Mouse (Mus musculus) cerebellum, adult 2 months (tissue): Measurements from ENCODE around the gene Stat4. TPM values are rescaled to one million over a fixed set of nuclear protein-coding genes. Genes with fewer than 3 reads are reported as not detected.

ENCODE experiments used
- DNase-seq, 2 experiments: peaks; one replicate each; pipeline ENCODE4 v3.0.0; 2021
- H3K27ac ChIP-seq: fragments of 200-500 bp; 2 replicates; pipeline ENCODE4 v1.5.1; 2012; ENCODE audit warnings: low read length, control low read depth, inconsistent platforms; ENCODE audit not compliant: insufficient read depth
- H3K27me3 ChIP-seq: fragments of 200-500 bp; 2 replicates; pipeline ENCODE4 v1.6.1; 2012; ENCODE audit warnings: inconsistent platforms, mild to moderate bottlenecking, low read length, moderate library complexity; ENCODE audit not compliant: control insufficient read depth, insufficient read depth
- H3K4me1 ChIP-seq: fragments of 200-500 bp; 2 replicates; pipeline ENCODE4 v1.6.1; 2011; ENCODE audit warnings: low read length; ENCODE audit not compliant: control insufficient read depth, insufficient read depth
- H3K4me3 ChIP-seq: fragments of 200-500 bp; replicated peaks from 2 replicates; pipeline ENCODE3; 2011; ENCODE audit warnings: mild to moderate bottlenecking, low read depth, low read length, control low read depth; ENCODE audit not compliant: insufficient read depth
- CTCF ChIP-seq: fragments of 200-500 bp; IDR thresholded peaks from 2 replicates; pipeline ENCODE4 v1.5.1; 2011; ENCODE audit warnings: low read depth, mild to moderate bottlenecking, control low read depth, low read length, moderate library complexity, borderline replicate concordance; ENCODE audit not compliant: insufficient read depth
- POLR2A ChIP-seq: fragments of 200-500 bp; IDR thresholded peaks from 2 replicates; pipeline ENCODE4 v1.6.1; 2011; ENCODE audit warnings: low read length, control low read depth, borderline replicate concordance; ENCODE audit not compliant: insufficient read depth
- WGBS: fragments of 180-500 bp; shearing (Covaris S2); methylation state at CpG from one replicate; pipeline ENCODE4 v1.1.7; 2018; 5-methylcytosine and 5-hydroxymethylcytosine counted together
- polyA plus RNA-seq: library from polyadenylated mRNA; depleted of rRNA; stranded (reverse); fragments of >200 nt; gene quantifications from 2 replicates; pipeline ENCODE4 v1.2.3, GENCODE M21; 2012

The Stat4 gene
- polyA plus RNA-seq, 1 experiment = 0.03 TPM

DNA sequence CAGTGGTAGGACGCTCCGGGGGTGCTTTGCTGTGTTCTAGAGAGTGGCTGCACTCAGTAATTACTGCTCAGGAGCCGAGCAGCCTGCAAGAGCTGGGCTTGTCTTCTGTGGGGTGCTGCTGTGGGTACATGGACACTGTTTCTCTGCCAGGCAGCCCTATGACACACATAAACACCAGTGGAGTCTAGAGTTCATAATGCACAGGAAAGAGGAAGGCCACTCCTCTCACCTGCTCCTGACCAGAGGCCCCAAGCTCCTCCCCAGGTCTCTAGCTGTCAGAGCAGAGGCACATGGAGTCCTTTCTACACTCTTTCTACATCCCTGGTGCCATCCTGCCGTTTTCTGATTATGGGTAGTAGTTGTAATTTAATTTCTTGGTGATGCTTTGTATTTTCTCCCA lies 155.2 kb downstream of the Stat4 start:
- no peak for DNase-seq
- no peak overlapping the region for H3K4me3 ChIP-seq
- H3K27me3 ChIP-seq = no peaks in the 10 kb centered on the region
- no peak for TF ChIP-seq POLR2A
- no peak for TF ChIP-seq CTCF
- WGBS = 84% methylated on average over 4 of the region's 4 CpGs
- H3K27ac ChIP-seq = no peak overlapping the region
- H3K4me1 ChIP-seq = no peaks in the 10 kb centered on the region

GRCm38 (mm10) chr1:52143191-52143590 lies 156.2 kb downstream of the Stat4 start:
- TF ChIP-seq POLR2A = no peak
- no peak for TF ChIP-seq CTCF
- H3K27ac ChIP-seq = no peak overlapping the region
- no peak overlapping the region for H3K4me3 ChIP-seq
- DNase-seq = no peak
- 90% methylated on average over 4 of the region's 4 CpGs for WGBS
- H3K27me3 ChIP-seq = no peaks in the 10 kb centered on the region
- no peaks in the 10 kb centered on the region for H3K4me1 ChIP-seq

- no peak overlapping the region for H3K27ac ChIP-seq
- H3K27me3 ChIP-seq = no peaks in the 10 kb centered on the region
- H3K4me3 ChIP-seq = no peak overlapping the region
- 71% methylated on average over 7 of the region's 7 CpGs for WGBS
- H3K4me1 ChIP-seq = no peaks in the 10 kb centered on the region
- no peak for TF ChIP-seq POLR2A
- TF ChIP-seq CTCF = no peak
- DNase-seq = no peak
Measured at GRCm38 (mm10) chr1:52143596-52144156, 156.7 kb downstream of the Stat4 start.

DNA sequence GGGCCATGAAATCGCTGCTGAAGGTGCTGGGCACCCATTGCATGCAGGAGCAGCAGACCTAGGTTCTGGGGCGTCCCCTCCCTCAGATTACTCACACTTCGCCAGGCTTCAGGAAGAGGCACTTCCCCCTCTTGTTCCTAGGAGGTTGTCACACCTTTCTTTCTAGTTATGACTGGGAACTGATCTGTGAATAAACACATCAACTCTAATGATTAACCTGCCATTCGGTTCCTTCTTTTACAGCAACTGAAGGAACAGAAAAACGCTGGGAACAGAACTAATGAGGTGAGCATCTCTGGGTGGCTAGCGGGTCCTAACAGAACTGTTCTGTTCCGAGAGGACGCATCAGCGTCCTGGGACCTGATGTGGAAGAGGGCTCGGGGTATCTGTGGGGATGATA lies 158.0 kb downstream of the Stat4 start:
- no peak for DNase-seq
- no peaks in the 10 kb centered on the region for H3K27me3 ChIP-seq
- H3K4me1 ChIP-seq = peaks cover 6% of the 10 kb centered on the region; the same call in 1 of the 2 replicates
- H3K4me3 ChIP-seq = no peak overlapping the region
- 87% methylated on average over 10 of the region's 10 CpGs for WGBS
- no peak overlapping the region for H3K27ac ChIP-seq
- TF ChIP-seq POLR2A (no peak), CTCF (no peak)

GRCm38 (mm10) chr1:52146214-52146970 lies 159.4 kb downstream of the Stat4 start:
- TF ChIP-seq CTCF (peak; percentile 99), POLR2A (no peak)
- Histone ChIP-seq H3K27me3 (no peaks in the 10 kb centered on the region), H3K27ac (no peak overlapping the region), H3K4me1 (peaks cover 17% of the 10 kb centered on the region), H3K4me3 (no peak overlapping the region)
- DNase-seq = peak; percentile 67 to 78
- WGBS = 50% methylated on average over 12 of the region's 12 CpGs

- DNase-seq = no peak
- no peak for TF ChIP-seq CTCF
- no peak overlapping the region for H3K27ac ChIP-seq
Measured at GRCm38 (mm10) chr1:52147431-52147830, 160.5 kb downstream of the Stat4 start.

GRCm38 (mm10) chr1:52148178-52148577 lies 161.2 kb downstream of the Stat4 start:
- TF ChIP-seq CTCF (no peak), POLR2A (no peak)
- 96% methylated on average over 7 of the region's 7 CpGs for WGBS
- H3K27ac ChIP-seq = no peak overlapping the region
- H3K27me3 ChIP-seq = no peaks in the 10 kb centered on the region
- no peak overlapping the region for H3K4me3 ChIP-seq
- peaks cover 22% of the 10 kb centered on the region for H3K4me1 ChIP-seq
- DNase-seq = no peak

More at GRCm38 (mm10) chr1:52147431-52147830, 160.5 kb downstream of the Stat4 start:
- Histone ChIP-seq H3K27me3 (no peaks in the 10 kb centered on the region), H3K4me3 (no peak overlapping the region), H3K4me1 (peaks cover 22% of the 10 kb centered on the region)
- 85% methylated on average over 2 of the region's 2 CpGs for WGBS

- H3K27ac ChIP-seq = no peak overlapping the region
- H3K4me1 ChIP-seq = peaks cover 22% of the 10 kb centered on the region
- WGBS = 62% methylated on average over 7 of the region's 7 CpGs
Measured at GRCm38 (mm10) chr1:52148696-52149095, 161.7 kb downstream of the Stat4 start.

More at GRCm38 (mm10) chr1:52148696-52149095, 161.7 kb downstream of the Stat4 start:
- peak in 1 of 2 experiments; percentile 16 for DNase-seq
- H3K27me3 ChIP-seq = no peaks in the 10 kb centered on the region
- TF ChIP-seq POLR2A (no peak), CTCF (no peak)
- H3K4me3 ChIP-seq = no peak overlapping the region
